Mouse (Mus musculus): Measurements from ENCODE around the gene Tcp10b.
A peak's percentile ranks its signal among the peaks of the same experiment; 100 is the strongest.
"Not testable (repeated sequence)": the region's sequence is repeated elsewhere in the genome, so short reads cannot be mapped to it uniquely, and the experiment has no call there.

The Tcp10b gene

DNA sequence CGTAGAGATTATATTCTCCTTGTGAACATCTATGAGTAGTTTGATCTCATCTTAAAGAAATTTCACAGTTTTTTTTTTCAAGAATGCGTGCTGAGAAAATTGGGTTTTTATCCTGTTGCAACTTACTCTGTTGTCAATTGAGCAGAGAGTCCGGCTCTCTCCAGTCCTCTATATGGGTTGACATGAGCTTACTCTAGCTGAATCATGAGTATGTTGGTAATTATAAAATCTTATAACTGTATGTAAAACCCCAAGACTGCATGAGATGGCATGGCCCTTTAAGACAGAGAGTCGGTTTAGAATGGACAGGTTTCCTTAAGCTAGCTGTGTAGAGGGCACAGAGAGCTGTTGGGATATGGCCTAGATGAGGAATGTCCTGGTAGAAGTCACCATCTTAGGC is at the start of gene Tcp10b:
Gene Tcp10b, plus strand, starts transcription at position 301 of the 400 bp plus-strand sequence.
- DNase-seq = not testable (repeated sequence)

DNA sequence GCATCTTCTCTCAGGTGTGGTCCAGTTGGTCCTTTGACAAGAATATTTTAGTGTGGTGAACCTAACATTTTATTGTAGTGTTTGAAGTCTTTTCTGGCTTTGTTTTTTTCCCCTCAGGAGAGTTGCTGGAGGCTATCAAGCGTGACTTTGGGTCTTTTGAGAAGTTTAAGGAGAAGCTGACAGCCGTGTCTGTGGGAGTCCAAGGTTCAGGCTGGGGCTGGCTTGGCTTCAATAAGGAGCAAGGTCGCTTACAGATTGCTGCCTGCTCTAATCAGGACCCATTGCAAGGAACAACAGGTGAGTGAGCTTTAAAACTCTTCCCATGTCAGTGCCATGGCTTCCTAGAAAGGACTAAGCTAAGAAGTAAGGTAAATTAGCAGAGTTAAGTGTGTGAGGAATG is 47.6 kb upstream of the Tcp10b start:
- DNase-seq = no peak

DNA sequence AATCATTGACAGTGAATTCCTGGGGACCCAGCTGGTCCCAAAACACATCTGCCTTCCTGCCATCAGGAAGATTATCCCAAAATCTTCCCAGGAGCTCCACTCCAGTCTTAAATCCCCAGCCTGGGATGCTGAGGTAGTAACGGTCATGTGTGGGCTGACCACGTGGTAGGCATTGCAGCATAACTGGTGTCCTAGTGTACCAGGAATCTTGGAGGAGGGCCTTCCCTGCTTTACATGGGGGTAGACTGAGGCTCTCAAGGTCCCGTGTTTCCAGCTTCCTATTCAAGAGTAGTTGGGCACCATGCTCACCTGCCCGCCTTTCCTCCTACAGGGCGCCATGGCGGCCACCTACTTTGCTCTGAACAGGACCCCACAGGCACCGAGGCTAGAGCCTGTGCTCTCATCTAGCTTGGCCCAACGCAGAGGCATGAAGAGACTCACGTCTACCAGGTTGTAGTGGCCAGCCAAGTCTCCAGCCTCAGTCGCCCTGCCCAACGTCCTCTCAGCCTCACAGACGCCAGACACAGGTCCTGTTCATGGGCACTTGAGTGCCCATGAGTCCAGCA is 24.2 kb upstream of the Tcp10b start:
- not testable (repeated sequence) for DNase-seq

DNA sequence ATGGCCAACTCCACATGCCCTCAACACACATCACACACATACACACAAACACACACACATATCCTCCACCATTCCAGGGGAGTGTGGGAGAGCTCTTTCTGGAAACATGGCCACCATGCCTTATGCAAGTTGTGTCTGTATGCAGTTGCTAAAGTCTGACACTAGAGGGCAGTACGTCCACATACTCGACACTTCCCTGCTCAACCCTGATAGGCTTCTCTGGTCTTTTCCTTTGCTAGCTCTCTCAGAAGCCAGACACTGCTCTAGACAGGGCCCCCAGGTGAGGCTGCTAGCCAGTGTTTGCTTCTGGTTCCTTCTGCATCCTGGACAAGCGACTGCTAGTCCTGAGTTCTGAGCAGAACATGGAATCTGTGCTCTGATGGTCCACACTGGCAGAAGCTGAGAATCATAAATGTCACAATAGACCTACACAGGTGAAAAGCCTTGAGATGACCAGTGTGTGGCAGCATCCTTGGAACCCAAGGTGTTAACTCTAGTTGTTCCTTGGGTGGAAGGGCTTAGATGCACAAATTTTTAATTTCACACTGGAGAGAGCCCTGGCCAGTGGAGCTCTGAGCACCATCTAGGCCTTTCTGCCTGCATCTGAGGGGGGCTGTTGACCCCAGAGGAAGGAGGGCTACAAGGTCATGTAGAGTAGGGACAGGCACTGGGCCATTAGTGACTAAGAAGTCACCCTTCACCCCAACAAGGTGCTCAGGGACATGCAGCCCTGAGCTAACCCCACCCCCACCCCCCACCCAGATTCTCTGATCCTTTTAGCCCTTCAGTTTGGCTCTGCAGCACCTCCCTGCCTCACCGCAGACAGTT is 16.8 kb upstream of the Tcp10b start:
- DNase-seq = peak; percentile 16

DNA sequence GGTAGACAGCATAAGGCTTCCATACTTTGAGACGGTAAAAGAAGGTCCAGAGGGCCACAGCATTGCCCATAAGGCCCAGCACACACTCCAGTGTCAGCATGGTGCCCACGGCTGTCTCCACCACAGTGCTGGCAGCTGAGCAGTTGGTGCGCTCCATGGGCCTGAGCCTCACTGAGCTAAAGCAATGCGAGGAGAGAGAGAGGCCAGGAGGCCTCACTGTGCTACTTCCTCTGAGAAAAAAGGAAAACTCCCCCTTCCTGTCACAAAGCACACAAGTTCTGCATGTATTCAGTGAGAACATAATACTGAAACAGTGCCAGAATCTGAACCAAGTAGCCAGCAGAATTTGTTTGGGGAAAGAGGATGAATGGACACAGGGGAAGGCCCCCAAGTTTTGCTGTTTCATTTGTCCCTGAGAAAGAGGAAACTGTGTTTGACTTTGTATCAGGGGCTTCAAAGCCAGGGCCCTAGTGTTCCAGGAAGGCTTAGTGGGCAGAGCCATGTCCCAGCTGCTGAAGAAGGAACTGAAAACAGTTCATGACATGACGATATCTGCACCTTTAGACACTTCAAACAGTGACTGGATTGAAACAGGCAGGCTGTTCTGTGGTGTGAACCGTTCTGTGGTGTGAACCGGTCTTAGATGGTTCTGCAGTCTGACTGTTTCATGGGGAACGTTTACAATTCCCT is 8.6 kb upstream of the Tcp10b start, which contains the start of gene Gpr31b:
Gene Gpr31b, minus strand, starts transcription at position 173 of the 690 bp plus-strand sequence.
- not testable (repeated sequence) for DNase-seq

DNA sequence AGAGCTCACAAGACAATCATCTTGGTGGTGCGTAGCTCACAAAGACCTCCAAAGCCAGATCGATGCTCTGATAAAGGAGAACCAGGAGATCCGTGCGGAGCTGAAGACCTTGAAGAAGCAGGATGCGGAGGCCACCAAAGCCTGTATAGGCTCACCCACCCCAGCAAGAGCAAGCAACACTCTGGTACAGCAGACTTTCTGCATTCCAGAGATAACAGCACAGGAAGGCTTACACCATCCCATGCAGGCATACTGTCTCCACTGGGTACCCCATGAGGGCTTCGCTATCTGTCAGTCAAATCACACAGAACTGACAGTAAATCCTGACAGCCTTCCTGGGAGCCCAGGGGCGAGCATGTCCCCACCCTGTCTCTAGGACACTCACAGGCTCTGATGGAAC is 2.0 kb downstream of the Tcp10b start:
- not testable (repeated sequence) for DNase-seq

DNA sequence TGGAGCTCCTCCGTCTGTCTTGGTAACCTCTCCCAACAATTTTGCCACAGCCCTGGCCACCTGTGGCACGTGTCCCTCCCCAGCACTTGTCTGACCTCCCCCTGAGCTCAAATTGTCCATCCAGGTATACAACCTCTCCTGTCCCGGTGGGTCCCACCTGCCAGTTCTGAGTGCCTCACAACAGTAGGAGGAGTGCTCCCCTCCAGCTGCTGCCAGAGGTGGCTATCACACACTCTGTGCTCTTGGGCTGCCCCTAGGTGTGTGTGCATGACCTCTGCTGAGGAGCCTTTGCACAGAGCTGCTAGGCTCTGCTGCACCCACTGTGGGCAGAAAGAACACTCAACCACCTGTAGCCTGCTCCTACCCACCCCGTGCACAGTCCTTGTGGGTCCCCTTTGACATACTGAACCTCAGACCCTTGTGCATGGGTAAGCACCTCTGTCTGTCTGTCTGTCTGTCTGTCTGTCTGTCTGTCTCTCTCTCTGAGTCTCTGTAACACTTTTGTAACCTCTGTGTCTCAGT is 7.0 kb downstream of the Tcp10b start:
- not testable (repeated sequence) for DNase-seq

DNA sequence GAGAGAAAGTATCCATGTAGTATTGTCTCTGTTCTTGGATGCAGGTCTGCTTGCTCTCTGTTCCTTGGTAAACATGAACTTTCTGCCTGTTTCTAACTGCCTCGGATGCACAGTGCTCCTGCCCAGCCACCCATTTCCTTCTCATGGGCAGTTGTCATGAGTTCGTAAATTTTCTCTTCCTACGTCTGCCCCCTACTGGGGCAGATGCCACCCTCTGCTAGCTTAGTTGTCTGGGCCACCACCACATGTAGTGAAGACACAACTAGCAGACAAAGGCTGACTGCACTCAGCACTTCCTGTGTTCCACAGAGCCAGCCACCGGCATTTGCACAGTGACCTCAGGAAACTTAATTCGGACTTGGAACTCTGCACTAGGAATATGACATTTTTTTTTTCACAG is 8.3 kb downstream of the Tcp10b start:
- DNase-seq = not testable (repeated sequence)

DNA sequence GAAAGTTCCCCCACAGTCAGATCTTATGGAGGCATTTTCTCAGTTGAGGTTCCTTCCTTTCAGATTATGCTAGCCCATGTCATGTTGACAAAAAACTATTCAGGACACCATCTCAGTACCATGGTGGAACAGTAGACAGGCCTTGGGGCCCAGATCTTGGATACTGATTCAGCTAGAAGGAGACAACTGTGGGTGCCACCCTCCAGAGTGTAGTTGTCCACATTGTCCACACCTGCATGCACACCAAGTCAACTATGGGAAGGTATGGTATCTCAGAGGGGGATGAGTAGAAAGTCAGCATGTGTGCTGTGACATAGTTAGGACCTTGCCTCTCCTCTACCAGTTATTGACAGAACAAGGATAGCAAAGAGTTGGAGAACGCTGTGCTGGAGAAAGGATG is 30.6 kb downstream of the Tcp10b start:
- DNase-seq = not testable (repeated sequence)

DNA sequence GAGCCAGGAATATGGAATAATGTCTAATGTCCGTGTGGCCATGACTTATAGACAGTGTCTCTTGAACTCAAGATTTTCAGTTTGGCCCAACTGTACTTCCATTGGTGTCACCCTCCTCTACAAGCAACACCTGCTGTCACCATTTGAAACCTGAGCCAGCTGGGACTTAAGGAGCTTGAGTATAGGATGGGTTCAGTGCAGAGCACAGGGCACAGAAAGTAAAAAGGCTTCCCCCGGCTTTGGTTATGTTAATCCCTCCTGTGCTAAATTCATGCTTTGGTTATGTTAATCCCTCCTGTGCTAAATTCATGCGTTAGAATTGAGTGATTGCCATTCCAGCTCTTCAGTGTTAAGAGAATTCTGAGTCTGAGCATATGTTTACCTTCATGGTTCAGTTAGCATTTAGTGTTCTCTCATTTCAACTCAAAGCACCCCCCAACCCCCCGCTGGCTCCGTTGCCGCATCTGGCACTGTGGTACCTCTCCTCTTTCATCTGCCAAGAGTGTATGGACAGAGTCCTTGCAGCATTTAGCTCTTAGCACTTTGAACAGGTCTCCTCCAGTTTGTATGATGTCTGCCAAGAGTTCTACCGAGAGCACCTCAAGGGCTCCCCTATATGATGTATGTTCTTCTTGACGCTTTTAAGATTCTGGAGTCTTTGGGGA is 31.3 kb downstream of the Tcp10b start:
- DNase-seq = not testable (repeated sequence)

DNA sequence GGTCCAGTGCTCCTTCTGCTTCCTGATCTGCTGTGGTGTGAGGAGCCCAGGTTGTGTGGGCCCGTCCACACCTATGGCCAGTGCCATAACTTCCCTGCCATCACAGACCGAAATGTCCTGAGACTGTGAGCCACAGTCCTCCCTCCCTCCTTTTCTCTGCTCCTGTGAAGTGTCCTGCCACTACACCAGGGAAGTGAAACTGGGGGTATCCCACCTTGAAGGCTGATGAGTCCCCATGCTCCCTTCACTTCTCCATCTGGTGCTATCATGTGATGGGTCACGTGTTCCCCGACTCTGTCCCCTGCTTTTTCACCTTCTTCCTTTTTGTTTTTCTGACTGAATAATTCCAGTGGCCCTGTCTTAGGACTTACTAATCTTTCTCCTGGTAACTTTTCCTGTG is 32.1 kb downstream of the Tcp10b start:
- not testable (repeated sequence) for DNase-seq

DNA sequence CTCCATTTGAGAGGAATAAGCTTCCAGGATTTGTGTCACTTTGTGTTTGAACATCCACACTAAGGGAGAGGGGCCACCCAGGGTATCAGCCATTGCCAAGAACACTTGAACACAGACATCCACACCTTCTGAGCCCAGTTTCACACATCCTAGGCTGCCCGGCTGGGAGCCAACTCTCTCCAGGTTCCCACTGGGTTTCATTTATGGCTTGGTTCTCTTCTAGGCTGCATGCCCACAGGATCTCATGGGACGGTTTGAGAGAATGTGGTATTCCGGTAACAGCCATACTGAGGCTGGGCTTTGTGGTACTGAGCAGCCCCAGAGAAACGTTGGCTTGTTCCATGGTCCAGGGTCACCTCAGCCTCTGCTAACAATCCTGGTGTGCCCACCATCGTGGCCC is 45.7 kb downstream of the Tcp10b start:
- DNase-seq = peak; percentile 2

DNA sequence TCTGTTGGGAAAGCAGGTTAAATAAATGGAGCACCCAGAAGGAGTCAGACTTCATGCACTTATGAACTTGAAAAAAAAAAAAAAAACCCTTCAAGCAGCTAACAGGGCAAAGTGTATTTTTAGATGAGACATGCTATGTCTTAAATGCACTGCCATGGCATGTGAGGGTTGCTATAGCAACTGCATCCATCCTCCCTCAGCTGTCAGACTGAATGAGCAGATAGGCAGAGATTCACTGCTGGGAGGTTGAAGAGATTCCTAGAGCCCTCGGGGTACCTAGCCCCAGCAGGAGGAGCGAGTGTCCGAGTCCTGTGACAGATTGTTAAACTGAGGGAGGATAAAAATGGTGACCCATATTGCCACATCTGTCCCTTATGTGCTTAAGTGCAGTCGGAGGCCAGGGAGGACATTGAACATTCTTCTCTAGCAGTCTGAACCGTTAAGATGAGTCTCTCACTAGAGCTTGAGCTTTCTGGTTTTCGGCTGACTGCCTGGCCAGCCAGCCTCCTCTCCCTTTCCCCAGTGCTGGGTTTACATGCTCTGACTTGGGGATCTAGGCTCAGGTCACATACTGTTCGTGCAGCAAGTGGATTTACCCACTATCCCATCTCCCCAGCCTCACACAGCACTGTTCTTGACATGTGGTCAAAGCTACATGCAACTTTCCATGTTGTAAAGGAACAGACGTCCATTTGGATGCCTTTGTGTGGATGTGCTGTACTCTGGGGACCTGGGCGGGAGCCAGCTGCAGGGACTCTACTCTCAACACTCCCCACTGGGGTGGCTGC is 51.8 kb downstream of the Tcp10b start:
- DNase-seq = not testable (repeated sequence)

DNA sequence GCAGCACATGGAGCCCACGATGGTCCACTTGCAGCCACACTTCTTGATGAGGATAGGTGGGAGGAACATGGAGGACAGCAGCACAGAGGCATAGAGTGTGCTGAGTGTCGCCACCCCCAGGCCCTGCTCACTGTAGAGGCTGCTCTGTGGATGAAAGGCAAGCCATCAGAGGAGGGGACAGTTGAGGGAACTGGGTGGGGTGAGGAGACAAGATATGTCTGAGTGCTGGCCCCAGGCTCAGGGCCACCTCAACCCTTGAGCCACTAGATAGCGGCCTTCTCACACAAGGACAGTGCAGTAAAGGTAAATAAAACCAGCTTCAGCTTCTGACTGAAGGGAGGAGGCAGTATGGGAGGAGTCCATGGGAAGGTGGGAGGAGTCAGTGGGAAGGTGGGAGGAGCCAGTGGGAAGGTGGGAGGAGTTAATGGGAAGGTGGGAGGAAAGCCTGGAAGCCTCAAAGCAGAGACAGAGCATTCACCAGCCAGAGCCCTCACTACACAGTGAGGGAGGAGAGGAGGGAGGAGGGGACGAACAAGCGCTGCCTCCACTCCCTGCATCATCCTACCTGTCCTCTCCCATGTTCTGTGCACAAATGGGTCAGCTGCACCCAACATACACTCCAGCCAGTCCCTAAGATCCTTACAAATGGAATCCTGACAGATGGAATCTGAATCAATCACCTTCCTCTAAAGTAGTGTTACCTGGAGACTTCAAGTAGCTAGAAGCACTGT is 62.6 kb downstream of the Tcp10b start:
- not testable (repeated sequence) for DNase-seq

DNA sequence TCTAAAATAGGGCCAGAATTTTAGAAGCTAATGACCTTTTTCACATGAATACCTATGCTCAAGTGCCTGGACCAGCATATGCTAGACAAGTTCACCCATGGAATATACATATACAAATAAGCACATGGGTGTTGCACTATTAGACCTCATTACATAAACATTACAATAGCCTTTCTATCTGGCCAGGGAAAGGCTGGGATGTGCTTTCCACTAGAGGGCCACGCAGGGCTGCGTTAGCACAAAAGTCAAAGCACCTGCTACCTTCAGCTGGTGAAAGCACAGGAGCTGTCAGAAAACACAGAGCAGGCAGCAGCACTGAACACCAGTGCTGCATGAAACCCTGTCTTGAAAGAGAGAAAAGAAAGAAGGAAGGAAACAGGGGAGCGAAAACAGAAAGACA is 63.3 kb downstream of the Tcp10b start:
- DNase-seq = not testable (repeated sequence)

DNA sequence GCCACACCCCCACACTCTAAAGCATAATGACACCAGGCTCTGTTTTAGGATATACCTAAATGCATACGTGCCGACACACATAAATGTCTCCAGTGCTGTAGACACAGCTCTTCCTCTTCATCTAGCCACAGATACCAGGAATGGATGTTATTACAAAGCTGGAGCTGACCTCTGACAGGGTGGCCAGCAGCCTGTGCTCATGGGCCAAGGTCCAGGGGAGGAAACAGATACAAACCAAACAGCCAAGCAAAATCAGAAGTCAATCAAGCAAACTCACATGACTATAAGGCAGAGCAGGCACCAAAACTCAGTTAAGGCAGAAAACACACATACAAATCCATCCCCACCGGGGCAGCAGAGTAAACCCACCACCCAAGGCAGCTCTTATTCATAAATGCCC is 68.4 kb downstream of the Tcp10b start:
- not testable (repeated sequence) for DNase-seq

DNA sequence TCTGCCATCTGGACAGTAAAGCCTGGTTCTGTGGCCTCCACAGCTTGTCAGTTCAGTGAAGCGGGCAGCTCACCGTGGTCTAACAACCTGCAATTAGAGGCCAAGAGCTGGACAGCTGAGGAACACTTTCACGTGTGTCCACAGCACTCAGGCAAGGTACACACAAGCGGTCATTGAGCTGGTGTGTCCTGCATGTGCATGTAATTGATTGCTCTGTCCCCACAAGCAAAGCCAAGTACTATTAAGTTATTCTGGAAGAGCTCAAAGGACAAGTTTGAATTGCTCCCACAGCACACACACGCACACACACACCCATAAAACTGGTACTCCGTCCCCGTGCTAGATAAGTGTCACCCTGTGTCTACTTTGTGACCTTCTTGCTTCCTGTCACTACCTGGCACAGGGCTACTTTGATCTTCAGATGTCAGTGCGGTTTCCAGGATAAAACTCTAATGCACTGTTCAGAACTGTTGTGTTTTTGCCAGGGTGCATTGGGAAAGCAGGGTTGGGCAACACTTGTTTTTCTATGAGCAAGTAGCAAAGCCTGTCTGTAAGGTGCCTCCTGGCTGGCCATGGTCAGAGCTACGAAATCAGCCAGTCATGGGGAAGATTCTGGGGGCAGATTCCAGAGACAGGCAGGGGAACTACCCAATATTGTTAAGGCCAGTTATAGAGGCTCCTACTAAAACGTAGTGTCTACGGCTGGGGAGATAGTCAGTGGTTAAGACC is 69.0 kb downstream of the Tcp10b start:
- DNase-seq = not testable (repeated sequence)

DNA sequence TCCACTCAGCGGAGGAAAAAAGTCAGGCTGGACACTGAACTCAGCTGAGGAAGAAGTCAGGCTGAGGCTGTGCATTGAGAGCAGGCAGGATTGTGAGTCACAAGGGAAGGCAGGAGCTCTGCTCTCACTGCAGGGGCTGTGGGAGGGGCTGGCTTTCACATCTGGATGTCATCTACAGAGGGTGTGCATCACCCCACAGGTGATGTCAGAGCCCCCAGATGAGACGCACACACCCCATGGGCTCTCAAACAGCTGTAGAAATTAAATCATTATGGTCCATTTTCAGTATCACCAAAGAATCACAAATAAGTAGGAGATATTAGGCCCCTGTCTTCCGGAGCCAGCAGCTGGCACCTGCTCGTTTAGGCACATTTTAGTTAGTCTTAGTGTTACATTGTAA is 70.8 kb downstream of the Tcp10b start, which contains the start of gene Unc93a:
Gene Unc93a, minus strand, starts transcription at position 101 of the 400 bp plus-strand sequence.
- DNase-seq = not testable (repeated sequence)
